Comparison of ENCODE assay signal across 8 mouse cellular contexts in the genomic region with DNA sequence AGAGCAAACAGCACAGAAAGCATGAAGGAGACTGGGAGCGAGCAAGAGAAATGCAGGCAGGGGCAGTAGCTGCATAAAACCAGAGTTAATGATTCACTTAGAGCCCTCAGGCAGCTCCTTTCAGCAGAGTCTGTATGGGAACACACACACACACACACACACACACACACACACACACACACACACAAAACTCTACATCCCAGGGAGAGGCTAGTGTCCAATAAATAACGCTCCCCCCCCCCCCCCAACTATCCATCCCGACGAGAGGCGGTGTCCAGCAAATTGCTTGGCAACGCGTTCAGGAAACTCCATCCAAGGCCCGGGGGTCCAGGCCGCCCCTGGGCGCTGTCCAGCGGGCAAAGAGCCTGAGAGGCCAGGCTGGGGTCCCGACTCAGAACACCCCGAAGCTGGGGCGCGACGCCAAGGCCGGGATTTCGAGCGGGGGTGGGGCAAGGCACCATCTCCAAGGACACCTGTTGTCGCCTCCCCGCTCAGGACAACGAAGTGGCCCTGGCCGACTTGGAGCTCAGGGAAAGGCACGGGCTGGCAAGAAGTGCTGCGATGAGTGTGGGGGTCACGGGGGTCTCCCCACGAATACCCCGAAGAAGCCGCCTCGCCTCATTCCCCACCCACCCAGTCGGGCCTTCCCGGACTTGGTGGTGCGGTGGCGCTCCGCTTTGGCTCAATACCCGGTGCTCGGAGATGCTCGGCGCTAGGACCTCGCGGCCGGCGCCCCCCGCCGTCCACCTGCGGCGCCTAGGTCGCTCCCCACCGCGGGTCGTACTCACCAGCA. TPM values are rescaled to one million over a fixed set of nuclear protein-coding genes. Genes with fewer than 3 reads are reported as not detected.
DNase-seq lines count a peak whose midpoint lies in the region; ATAC-seq and TF ChIP-seq lines count a peak whose summit lies in the region.

No protein-coding gene starts in this region.

- no peak for TF ChIP-seq EP300 in liver, embryonic 14.5 days (IDR thresholded peaks at IDR 0.05; ENCODE audit: low read depth)

- WGBS in embryonic facial prominence, embryonic 12.5 days, result 1% methylated on average over 50 of the region's 51 CpGs
- WGBS in heart, embryonic 10.5 days, result 1% methylated on average over 51 of the region's 51 CpGs
- WGBS in liver, embryonic 14.5 days (ENCODE audit: insufficient replicate concordance), result 1% methylated on average over 49 of the region's 51 CpGs
- under 1% methylated on average over 41 of the region's 51 CpGs for WGBS in neural tube, embryonic 11.5 days

- H3K79me2 ChIP-seq in C2C12 (ENCODE audit: control insufficient read depth, insufficient read depth), result peaks cover 8% of the 10 kb centered on the region

- no peaks in the 10 kb centered on the region for H3K79me3 ChIP-seq in C2C12 (ENCODE audit: low read depth)

- peak; percentile 71 for DNase-seq in heart, embryonic 10.5 days (ENCODE audit: low spot score)
- DNase-seq in kidney, adult 8-10 months, result peak; percentile 61 to 86
- no peak for DNase-seq in liver, embryonic 14.5 days (ENCODE audit: low read depth in 3 of 3, low spot score in 3 of 3)
- peak; percentile 53 for DNase-seq in neural tube, embryonic 11.5 days (ENCODE audit: low spot score)
- no peak for DNase-seq in natural killer cell, adult 2 months (ENCODE audit: low spot score in 2 of 2)

- H3K4me3 ChIP-seq in C2C12 (ENCODE audit: insufficient read depth, poor library complexity, severe bottlenecking), result peak overlapping the region; percentile 33
- peak overlapping the region; percentile 68 for H3K4me3 ChIP-seq in embryonic facial prominence, embryonic 12.5 days
- peak overlapping the region; percentile 81 for H3K4me3 ChIP-seq in heart, embryonic 10.5 days
- peak overlapping the region; percentile 55 to 84 for H3K4me3 ChIP-seq in liver, embryonic 14.5 days (ENCODE audit: insufficient read depth in 1 of 2, low read depth in 2 of 2, low read length in 2 of 2)
- peak overlapping the region; percentile 74 for H3K4me3 ChIP-seq in neural tube, embryonic 11.5 days (ENCODE audit: low read depth, low read length)

- peak; percentile 17 for ATAC-seq in activated CD4-positive, CD25-positive, alpha-beta regulatory T cell, adult 4 months
- ATAC-seq in embryonic facial prominence, embryonic 12.5 days (ENCODE audit: insufficient number of reproducible peaks, insufficient read depth, low FRiP score, low TSS enrichment), result peak; percentile 80
- ATAC-seq in liver, embryonic 14.5 days (ENCODE audit: insufficient read depth), result peak; percentile 78
- peak; percentile 76 for ATAC-seq in neural tube, embryonic 11.5 days (ENCODE audit: insufficient read depth, low FRiP score, low TSS enrichment)

- TF ChIP-seq CTCF in C2C12 (IDR thresholded peaks at IDR 0.05; ENCODE audit: control insufficient read depth, insufficient read depth, insufficient read length), result no peak
- no peak for TF ChIP-seq CTCF in liver, embryonic 14.5 days (IDR thresholded peaks at IDR 0.05; ENCODE audit: low read depth)

- peak overlapping the region; percentile 85 for H3K4me2 ChIP-seq in embryonic facial prominence, embryonic 12.5 days (replicated peaks)
- peak overlapping the region; percentile 98 for H3K4me2 ChIP-seq in liver, embryonic 14.5 days (ENCODE audit: low read depth)
- H3K4me2 ChIP-seq in neural tube, embryonic 11.5 days (ENCODE audit: low read depth), result peak overlapping the region; percentile 96

- peaks cover 4% of the 10 kb centered on the region; the same call in 1 of the 2 replicates for H3K4me1 ChIP-seq in embryonic facial prominence, embryonic 12.5 days
- peaks cover 14% of the 10 kb centered on the region for H3K4me1 ChIP-seq in heart, embryonic 10.5 days
- peaks cover 0 to 15% of the 10 kb centered on the region in 2 experiments; a peak in 3 of 4 replicates for H3K4me1 ChIP-seq in liver, embryonic 14.5 days (replicated peaks; ENCODE audit: control insufficient read depth in 2 of 2, insufficient read depth in 2 of 2, low read length in 1 of 2)
- H3K4me1 ChIP-seq in neural tube, embryonic 11.5 days (ENCODE audit: control insufficient read depth, insufficient read depth, low read length), result peaks cover 4% of the 10 kb centered on the region; the same call in 1 of the 2 replicates

- H3ac ChIP-seq in C2C12 (ENCODE audit: control insufficient read depth, insufficient read length, low read depth), result peak overlapping the region; percentile 71

- H3K27ac ChIP-seq in embryonic facial prominence, embryonic 12.5 days, result no peak overlapping the region
- peak overlapping the region; percentile 79 for H3K27ac ChIP-seq in heart, embryonic 10.5 days
- H3K27ac ChIP-seq in liver, embryonic 14.5 days, result no peak overlapping the region
- H3K27ac ChIP-seq in neural tube, embryonic 11.5 days (ENCODE audit: low read depth, low read length), result no peak overlapping the region

- H3K36me3 ChIP-seq in C2C12 (ENCODE audit: control insufficient read depth, insufficient read depth), result no peaks in the 10 kb centered on the region
- no peaks in the 10 kb centered on the region for H3K36me3 ChIP-seq in embryonic facial prominence, embryonic 12.5 days
- H3K36me3 ChIP-seq in heart, embryonic 10.5 days, result no peaks in the 10 kb centered on the region
- no peaks in the 10 kb centered on the region for H3K36me3 ChIP-seq in liver, embryonic 14.5 days (replicated peaks; ENCODE audit: control insufficient read depth, insufficient read depth, low read depth)
- no peaks in the 10 kb centered on the region for H3K36me3 ChIP-seq in neural tube, embryonic 11.5 days (ENCODE audit: control insufficient read depth, insufficient read depth, low read length)

- no peaks in the 10 kb centered on the region for H3K9me3 ChIP-seq in embryonic facial prominence, embryonic 12.5 days
- H3K9me3 ChIP-seq in heart, embryonic 10.5 days, result no peaks in the 10 kb centered on the region
- no peaks in the 10 kb centered on the region for H3K9me3 ChIP-seq in liver, embryonic 14.5 days (ENCODE audit: control insufficient read depth, low read length)
- no peaks in the 10 kb centered on the region for H3K9me3 ChIP-seq in neural tube, embryonic 11.5 days (ENCODE audit: control insufficient read depth, low read length)

- H3K27me3 ChIP-seq in C2C12 (ENCODE audit: control insufficient read depth, insufficient read depth, insufficient read length), result no peaks in the 10 kb centered on the region
- peaks cover 10% of the 10 kb centered on the region; the same call in 1 of the 2 replicates for H3K27me3 ChIP-seq in embryonic facial prominence, embryonic 12.5 days
- H3K27me3 ChIP-seq in heart, embryonic 10.5 days (ENCODE audit: insufficient read depth, poor library complexity, severe bottlenecking), result peaks cover 60% of the 10 kb centered on the region
- no peaks in the 10 kb centered on the region for H3K27me3 ChIP-seq in liver, embryonic 14.5 days (ENCODE audit: control insufficient read depth, insufficient read depth, low read length)
- no peaks in the 10 kb centered on the region for H3K27me3 ChIP-seq in neural tube, embryonic 11.5 days (ENCODE audit: control insufficient read depth, insufficient read depth, low read length)

- peak overlapping the region; percentile 53 for H3K9ac ChIP-seq in embryonic facial prominence, embryonic 12.5 days
- H3K9ac ChIP-seq in liver, embryonic 14.5 days (replicated peaks), result peak overlapping the region; percentile 68
- peak overlapping the region; percentile 70 for H3K9ac ChIP-seq in neural tube, embryonic 11.5 days (ENCODE audit: low read length)

TF ChIP-seq in C2C12, 6 proteins besides CTCF, POLR2A, EP300 and RAD21:
- TF ChIP-seq USF1 (IDR thresholded peaks at IDR 0.05; ENCODE audit: low read depth) (no peak), FOSL1 (IDR thresholded peaks at IDR 0.05; ENCODE audit: insufficient read depth, low read length, poor library complexity, severe bottlenecking) (no peak), MAX (IDR thresholded peaks at IDR 0.05) (no peak), CEBPB (IDR thresholded peaks at IDR 0.05; ENCODE audit: low read depth) (no peak), MYOD1 (IDR thresholded peaks at IDR 0.05; ENCODE audit: control insufficient read depth, insufficient read length, low read depth) (no peak), MYOG (IDR thresholded peaks at IDR 0.05; ENCODE audit: control insufficient read depth, extremely low read depth, insufficient read length) (no peak)

RNA-seq across cellular contexts. Expression of gene Ston2, which starts 9.8 kb away (rescaled TPM):
- 11.6 TPM for polyA plus RNA-seq in C2C12 (2012; fragmentation: generic; extraction: Trizol)
- under 1 TPM; 0.63 to 0.93 TPM for polyA plus RNA-seq in activated CD4-positive, CD25-positive, alpha-beta regulatory T cell, adult 4 months (2017; shearing (Covaris generic))
- polyA plus RNA-seq in embryonic facial prominence, embryonic 12.5 days (2016; fragmentation: Nextera tagmentation; extraction: Ambion mirVana), result 7.2 and 7.4 TPM in 2 replicates
- polyA plus RNA-seq in heart, embryonic 10.5 days (2016; fragmentation: Nextera tagmentation; extraction: Ambion mirVana), result 4.8 and 8.6 TPM in 2 replicates
- 21.6 and 26.6 TPM in 2 replicates for polyA plus RNA-seq in liver, embryonic 14.5 days (2012; rRNA removed)
- polyA plus RNA-seq in liver, embryonic 14.5 days (2014; fragmentation: Nextera tagmentation; extraction: Ambion mirVana), result 15.4 and 16.9 TPM in 2 replicates
- 7.3 and 9.6 TPM in 2 replicates for polyA plus RNA-seq in neural tube, embryonic 11.5 days (2014; fragmentation: Nextera tagmentation; extraction: Ambion mirVana)

Comparison
In these comparisons a context has a peak if more than half of its experiments do, and no peak if none do; other contexts are left out.
1. ATAC-seq: peak in every context shown above with its lines; median percentile 80 in embryonic facial prominence, embryonic 12.5 days; 78 in liver, embryonic 14.5 days; 76 in neural tube, embryonic 11.5 days; 17 in activated CD4-positive, CD25-positive, alpha-beta regulatory T cell, adult 4 months.
2. DNase-seq: peak in heart, embryonic 10.5 days (single experiment), kidney, adult 8-10 months (2 of 2) and neural tube, embryonic 11.5 days (single experiment); none in liver, embryonic 14.5 days (0 of 3) and natural killer cell, adult 2 months (0 of 2).
3. Peak in every context shown above with its lines, with median percentiles within 50 percentile points of each other: H3K4me3 ChIP-seq, H3K4me2 ChIP-seq and H3K9ac ChIP-seq.